Mouse (Mus musculus) lung, embryonic 14.5 days (tissue): Measurements from ENCODE around the gene Dolk. TPM values are rescaled to one million over a fixed set of nuclear protein-coding genes. Genes with fewer than 3 reads are reported as not detected.

ENCODE experiments used
- ATAC-seq: fragments of 200-750 bp; cut with Nextera tagmentation; 2 replicates; pipeline ENCODE4 v1.8.0; 2017; ENCODE audit warnings: mild to moderate bottlenecking, moderate TSS enrichment, moderate library complexity; ENCODE audit not compliant: insufficient read depth
- DNase-seq: peaks from one replicate; pipeline ENCODE4 v3.0.0-alpha.2; 2015
- H3K27ac ChIP-seq: fragments of 300-500 bp; sonication (generic); 2 replicates; pipeline ENCODE4 v1.5.1; 2014; ENCODE audit warnings: low read depth, mild to moderate bottlenecking, moderate library complexity
- H3K27me3 ChIP-seq: fragments of 300-500 bp; sonication (generic); 2 replicates; pipeline ENCODE4 v1.6.1; 2014; ENCODE audit warnings: low read length, control low read depth; ENCODE audit not compliant: insufficient read depth
- H3K36me3 ChIP-seq: fragments of 300-500 bp; sonication (generic); 2 replicates; pipeline ENCODE4 v1.6.1; 2014; ENCODE audit warnings: control low read depth; ENCODE audit not compliant: insufficient read depth
- H3K4me1 ChIP-seq: fragments of 300-500 bp; sonication (generic); 2 replicates; pipeline ENCODE4 v1.6.1; 2014; ENCODE audit warnings: antibody characterized with exemption, control low read depth; ENCODE audit not compliant: insufficient read depth
- H3K4me2 ChIP-seq: fragments of 300-500 bp; sonication (generic); 2 replicates; pipeline ENCODE4 v1.6.1; 2014; ENCODE audit warnings: mild to moderate bottlenecking
- H3K4me3 ChIP-seq: fragments of 300-500 bp; sonication (generic); 2 replicates; pipeline ENCODE4 v1.5.1; 2014; ENCODE audit warnings: low read depth, low read length
- H3K9ac ChIP-seq: fragments of 300-500 bp; sonication (generic); 2 replicates; pipeline ENCODE4 v1.6.1; 2014
- H3K9me3 ChIP-seq: fragments of 300-500 bp; sonication (generic); 2 replicates; pipeline ENCODE4 v1.6.1; 2016; ENCODE audit warnings: low read depth, low read length, control low read depth
- CTCF ChIP-seq: IDR thresholded peaks from 2 replicates; pipeline ENCODE4 v1.5.1; 2016; ENCODE audit warnings: antibody characterized with exemption, low read depth
- WGBS: fragments of 180-500 bp; shearing (Covaris S2); extraction: QIAGEN DNeasy Blood & Tissue Kit; methylation state at CpG from one replicate; pipeline ENCODE4 v1.1.7; 2014; 5-methylcytosine and 5-hydroxymethylcytosine counted together
- polyA plus RNA-seq: library from polyadenylated mRNA; unstranded; fragments of >200 nt; fragmentation: Nextera tagmentation; extraction: Ambion mirVana; gene quantifications from 2 replicates; pipeline ENCODE4 v1.2.1, GENCODE M21; 2014

Gene Dolk
- polyA plus RNA-seq, 1 experiment from 2014 or later, result 30.6 TPM

GRCm38 (mm10) chr2:30316955-30317354 is 30.8 kb upstream of the Dolk start:
- H3K36me3 ChIP-seq, result peaks cover 94% of the 10 kb centered on the region

GRCm38 (mm10) chr2:30316136-30316535 is 30.0 kb upstream of the Dolk start:
- Histone ChIP-seq H3K9me3 (no peaks in the 10 kb centered on the region), H3K4me1 (no peaks in the 10 kb centered on the region), H3K27ac (no peak overlapping the region), H3K4me2 (no peak overlapping the region), H3K36me3 (peaks cover 93% of the 10 kb centered on the region), H3K4me3 (no peak overlapping the region), H3K27me3 (no peaks in the 10 kb centered on the region), H3K9ac (no peak overlapping the region)
- DNase-seq (no peak), ATAC-seq (no peak)
- TF ChIP-seq CTCF, result peak; percentile 16; the same call in 1 of the 2 replicates
- WGBS, result 91% methylated on average over 4 of the region's 4 CpGs

More at GRCm38 (mm10) chr2:30316955-30317354, 30.8 kb upstream of the Dolk start:
- DNase-seq (no peak), ATAC-seq (no peak)
- Histone ChIP-seq H3K4me2 (no peak overlapping the region), H3K27me3 (no peaks in the 10 kb centered on the region), H3K4me3 (no peak overlapping the region), H3K4me1 (no peaks in the 10 kb centered on the region), H3K27ac (no peak overlapping the region), H3K9ac (no peak overlapping the region), H3K9me3 (no peaks in the 10 kb centered on the region)
- TF ChIP-seq CTCF, result no peak
- 92% methylated on average over 5 of the region's 5 CpGs for WGBS

GRCm38 (mm10) chr2:30311481-30311880 is 25.3 kb upstream of the Dolk start:
- Histone ChIP-seq H3K4me1 (no peaks in the 10 kb centered on the region), H3K4me3 (no peak overlapping the region), H3K9ac (no peak overlapping the region), H3K36me3 (peaks cover 98% of the 10 kb centered on the region), H3K27ac (no peak overlapping the region), H3K27me3 (no peaks in the 10 kb centered on the region), H3K9me3 (no peaks in the 10 kb centered on the region), H3K4me2 (no peak overlapping the region)
- DNase-seq, result no peak
- 93% methylated on average over 2 of the region's 2 CpGs for WGBS
- no peak for ATAC-seq
- no peak for TF ChIP-seq CTCF

GRCm38 (mm10) chr2:30309351-30309750 is 23.2 kb upstream of the Dolk start:
- ATAC-seq, result no peak
- Histone ChIP-seq H3K36me3 (peaks cover 98% of the 10 kb centered on the region), H3K4me1 (no peaks in the 10 kb centered on the region), H3K27ac (no peak overlapping the region), H3K4me2 (no peak overlapping the region), H3K9ac (no peak overlapping the region), H3K9me3 (no peaks in the 10 kb centered on the region), H3K4me3 (no peak overlapping the region), H3K27me3 (no peaks in the 10 kb centered on the region)
- WGBS, result 80% methylated on average over 3 of the region's 3 CpGs
- no peak for DNase-seq
- TF ChIP-seq CTCF, result no peak

GRCm38 (mm10) chr2:30306087-30306486 is 20.0 kb upstream of the Dolk start:
- Histone ChIP-seq H3K4me3 (no peak overlapping the region), H3K36me3 (peaks cover 97% of the 10 kb centered on the region), H3K9ac (no peak overlapping the region), H3K9me3 (no peaks in the 10 kb centered on the region), H3K27ac (no peak overlapping the region), H3K4me1 (no peaks in the 10 kb centered on the region), H3K27me3 (no peaks in the 10 kb centered on the region), H3K4me2 (no peak overlapping the region)
- WGBS, result 89% methylated on average over 7 of the region's 7 CpGs
- ATAC-seq (no peak), DNase-seq (no peak)
- no peak for TF ChIP-seq CTCF

- WGBS, result 85% methylated on average over 5 of the region's 5 CpGs
- ATAC-seq (no peak), DNase-seq (no peak)
- H3K4me2 ChIP-seq, result no peak overlapping the region
- no peak overlapping the region for H3K4me3 ChIP-seq
- no peak overlapping the region for H3K27ac ChIP-seq
- no peak for TF ChIP-seq CTCF
- no peaks in the 10 kb centered on the region for H3K4me1 ChIP-seq
- H3K27me3 ChIP-seq, result no peaks in the 10 kb centered on the region
- no peak overlapping the region for H3K9ac ChIP-seq
- no peaks in the 10 kb centered on the region for H3K9me3 ChIP-seq
- H3K36me3 ChIP-seq, result peaks cover 72% of the 10 kb centered on the region
These were observed 13.8 kb upstream of the Dolk start for GRCm38 (mm10) chr2:30299966-30300365.

- TF ChIP-seq CTCF, result peak; percentile 26
- Histone ChIP-seq H3K4me1 (no peaks in the 10 kb centered on the region), H3K27me3 (no peaks in the 10 kb centered on the region), H3K4me3 (no peak overlapping the region), H3K9me3 (no peaks in the 10 kb centered on the region), H3K9ac (no peak overlapping the region), H3K4me2 (no peak overlapping the region), H3K36me3 (peaks cover 68% of the 10 kb centered on the region), H3K27ac (no peak overlapping the region)
- 69% methylated on average over 3 of the region's 3 CpGs for WGBS
- DNase-seq (peak; percentile 25), ATAC-seq (no peak)
These were observed 13.4 kb upstream of the Dolk start for GRCm38 (mm10) chr2:30299525-30299924.

- WGBS, result under 1% methylated on average over 10 of the region's 10 CpGs
- TF ChIP-seq CTCF, result peak; percentile 7; the same call in 1 of the 2 replicates
- H3K4me1 ChIP-seq, result peaks cover 15% of the 10 kb centered on the region
- peak overlapping the region; percentile 53 for H3K4me2 ChIP-seq
- H3K27me3 ChIP-seq, result no peaks in the 10 kb centered on the region
- H3K4me3 ChIP-seq, result peak overlapping the region; percentile 91
- peak overlapping the region; percentile 85 for H3K9ac ChIP-seq
- ATAC-seq (peak; percentile 44; the same call in 1 of the 2 replicates), DNase-seq (peak; percentile 69)
- H3K27ac ChIP-seq, result no peak overlapping the region; the same call in 1 of the 2 replicates
- peaks cover 8% of the 10 kb centered on the region; the same call in 1 of the 2 replicates for H3K36me3 ChIP-seq
- H3K9me3 ChIP-seq, result no peaks in the 10 kb centered on the region
These were observed 866 bp upstream of the Dolk start for GRCm38 (mm10) chr2:30287027-30287373.
